Mouse (Mus musculus) cerebellum, adult 2 months (tissue): Measurements from ENCODE around the gene Kcnj10. TPM values are rescaled to one million over a fixed set of nuclear protein-coding genes. Genes with fewer than 3 reads are reported as not detected.
A peak's percentile ranks its signal among the peaks of the same experiment; 100 is the strongest.

ENCODE experiments used
- DNase-seq, 2 experiments: peaks; one replicate each; pipeline ENCODE4 v3.0.0; 2021
- H3K27ac ChIP-seq: fragments of 200-500 bp; 2 replicates; pipeline ENCODE4 v1.5.1; 2012; ENCODE audit warnings: low read length, control low read depth, inconsistent platforms; ENCODE audit not compliant: insufficient read depth
- H3K27me3 ChIP-seq: fragments of 200-500 bp; 2 replicates; pipeline ENCODE4 v1.6.1; 2012; ENCODE audit warnings: inconsistent platforms, mild to moderate bottlenecking, low read length, moderate library complexity; ENCODE audit not compliant: control insufficient read depth, insufficient read depth
- H3K4me1 ChIP-seq: fragments of 200-500 bp; 2 replicates; pipeline ENCODE4 v1.6.1; 2011; ENCODE audit warnings: low read length; ENCODE audit not compliant: control insufficient read depth, insufficient read depth
- H3K4me3 ChIP-seq: fragments of 200-500 bp; replicated peaks from 2 replicates; pipeline ENCODE3; 2011; ENCODE audit warnings: mild to moderate bottlenecking, low read depth, low read length, control low read depth; ENCODE audit not compliant: insufficient read depth
- CTCF ChIP-seq: fragments of 200-500 bp; IDR thresholded peaks from 2 replicates; pipeline ENCODE4 v1.5.1; 2011; ENCODE audit warnings: low read depth, mild to moderate bottlenecking, control low read depth, low read length, moderate library complexity, borderline replicate concordance; ENCODE audit not compliant: insufficient read depth
- POLR2A ChIP-seq: fragments of 200-500 bp; IDR thresholded peaks from 2 replicates; pipeline ENCODE4 v1.6.1; 2011; ENCODE audit warnings: low read length, control low read depth, borderline replicate concordance; ENCODE audit not compliant: insufficient read depth
- WGBS: fragments of 180-500 bp; shearing (Covaris S2); methylation state at CpG from one replicate; pipeline ENCODE4 v1.1.7; 2018; 5-methylcytosine and 5-hydroxymethylcytosine counted together
- polyA plus RNA-seq: library from polyadenylated mRNA; depleted of rRNA; stranded (reverse); fragments of >200 nt; gene quantifications from 2 replicates; pipeline ENCODE4 v1.2.3, GENCODE M21; 2012

Gene Kcnj10
- polyA plus RNA-seq, 1 experiment: 174 TPM

DNA sequence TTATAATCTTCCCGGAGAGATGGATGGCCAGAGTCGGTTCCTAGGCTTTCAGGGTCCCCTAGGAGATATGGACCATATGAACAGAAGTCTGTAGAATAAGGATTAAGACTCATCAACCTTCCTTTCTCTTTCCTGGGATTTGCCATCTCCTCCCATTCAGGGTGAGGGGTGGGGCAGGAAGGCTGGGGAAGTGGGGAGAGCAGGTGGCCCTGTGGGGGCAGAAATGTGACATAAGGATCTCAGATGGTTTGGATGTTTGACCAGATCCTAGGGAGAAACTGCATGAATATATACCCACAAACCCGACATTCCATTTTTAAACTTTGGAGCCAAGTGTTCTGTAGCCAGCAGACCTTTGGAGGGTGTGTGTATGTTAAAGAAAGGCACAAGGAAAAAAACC is 13.0 kb upstream of the Kcnj10 start:
- peaks cover 30% of the 10 kb centered on the region for H3K4me1 ChIP-seq
- 0 out of 2 replicates have a peak, but pooled peaks have one; percentile 14 for TF ChIP-seq POLR2A
- no peak for TF ChIP-seq CTCF
- H3K27me3 ChIP-seq: no peaks in the 10 kb centered on the region
- H3K4me3 ChIP-seq: peak overlapping the region; percentile 98
- WGBS: 12% methylated on average over 3 of the region's 3 CpGs
- peak overlapping the region; percentile 98 for H3K27ac ChIP-seq
- DNase-seq: peak in 1 of 2 experiments; percentile 73

DNA sequence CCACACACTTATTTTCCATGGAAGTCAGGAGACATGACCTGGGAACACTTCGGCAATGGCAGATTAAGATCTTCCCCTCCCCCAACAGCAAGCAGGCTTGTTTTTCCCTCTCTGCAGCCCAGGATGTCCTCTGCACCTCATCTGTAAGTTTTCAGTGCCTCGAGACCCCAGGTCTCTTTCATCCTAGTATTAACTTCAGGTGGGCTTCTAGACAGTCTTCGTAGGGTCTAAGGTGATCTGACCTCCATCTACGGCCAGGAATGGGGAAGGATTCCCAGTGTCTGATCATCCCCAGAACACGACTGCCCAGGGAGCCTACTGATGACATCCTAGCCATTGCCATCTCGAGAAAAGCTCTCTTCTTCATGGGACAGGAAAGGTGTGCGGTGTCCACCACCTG is 12.5 kb upstream of the Kcnj10 start:
- WGBS: 13% methylated on average over 7 of the region's 7 CpGs
- peak; percentile 61 to 67 for DNase-seq
- peak overlapping the region; percentile 98 for H3K27ac ChIP-seq
- H3K27me3 ChIP-seq: no peaks in the 10 kb centered on the region
- peak overlapping the region; percentile 98 for H3K4me3 ChIP-seq
- TF ChIP-seq POLR2A (0 out of 2 replicates have a peak, but pooled peaks have one; percentile 9), CTCF (no peak)
- peaks cover 30% of the 10 kb centered on the region for H3K4me1 ChIP-seq

- Histone ChIP-seq H3K4me1 (peaks cover 30% of the 10 kb centered on the region), H3K27ac (peak within 1 kb of the TSS; percentile 98), H3K4me3 (peak within 1 kb of the TSS; percentile 98), H3K27me3 (no peaks in the 10 kb centered on the region)
- DNase-seq: peak; percentile 90 to 99
- TF ChIP-seq CTCF (no peak), POLR2A (peak; percentile 91; the same call in 1 of the 2 replicates)
- 3% methylated on average over 9 of the region's 9 CpGs for WGBS
Observed at GRCm38 (mm10) chr1:172329131-172329530, 11.9 kb upstream of the Kcnj10 start, which contains the start of gene Kcnj9. Gene Kcnj9 (minus strand): TSS chr1:172329318.

GRCm38 (mm10) chr1:172329616-172330015 is 11.4 kb upstream of the Kcnj10 start:
- 19% methylated on average over 6 of the region's 6 CpGs for WGBS
- TF ChIP-seq CTCF (no peak), POLR2A (no peak)
- peaks cover 28% of the 10 kb centered on the region for H3K4me1 ChIP-seq
- peak overlapping the region; percentile 98 for H3K4me3 ChIP-seq
- H3K27ac ChIP-seq: peak overlapping the region; percentile 98
- no peaks in the 10 kb centered on the region for H3K27me3 ChIP-seq
- DNase-seq: no peak

DNA sequence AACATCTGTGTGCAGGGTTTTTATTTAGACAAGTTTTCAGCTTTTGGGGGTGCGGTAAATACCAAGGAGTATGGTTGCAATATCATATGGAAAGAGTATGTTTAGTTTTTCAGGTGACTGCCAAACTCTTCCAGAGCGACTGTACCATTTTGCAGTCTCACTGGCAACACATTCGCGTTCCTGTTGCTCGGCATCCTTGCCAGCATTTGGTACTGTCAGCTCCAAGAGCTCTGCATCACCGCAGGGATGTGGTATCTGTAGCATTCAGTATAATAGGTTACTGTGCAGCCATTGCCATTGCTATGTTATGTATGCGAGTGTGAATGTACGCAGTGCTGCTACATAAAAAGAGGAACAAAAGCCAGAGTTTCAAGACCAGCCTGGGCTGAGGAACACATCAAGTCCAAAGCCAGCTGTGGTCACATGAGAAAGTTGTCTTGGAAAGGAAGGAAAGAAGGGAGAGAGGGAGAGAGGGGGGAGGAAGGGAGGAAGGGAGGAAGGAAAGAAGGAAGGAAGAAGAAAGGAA is 9.5 kb upstream of the Kcnj10 start:
- Histone ChIP-seq H3K27ac (0 out of 2 replicates have a peak overlapping the region, but pooled peaks have one; percentile 46), H3K27me3 (no peaks in the 10 kb centered on the region), H3K4me1 (peaks cover 19% of the 10 kb centered on the region), H3K4me3 (no peak overlapping the region)
- TF ChIP-seq CTCF (no peak), POLR2A (no peak)
- DNase-seq: peak; percentile 39 to 67
- 22% methylated on average over 8 of the region's 8 CpGs for WGBS

GRCm38 (mm10) chr1:172332925-172333324 is 8.1 kb upstream of the Kcnj10 start:
- no peaks in the 10 kb centered on the region for H3K27me3 ChIP-seq
- 96% methylated on average over 2 of the region's 2 CpGs for WGBS
- TF ChIP-seq CTCF (no peak), POLR2A (no peak)
- DNase-seq: no peak
- no peak overlapping the region for H3K27ac ChIP-seq
- no peak overlapping the region for H3K4me3 ChIP-seq
- H3K4me1 ChIP-seq: peaks cover 22% of the 10 kb centered on the region

- H3K27me3 ChIP-seq: no peaks in the 10 kb centered on the region
- peaks cover 22% of the 10 kb centered on the region for H3K4me1 ChIP-seq
- DNase-seq: peak; percentile 33 to 43
- H3K4me3 ChIP-seq: no peak overlapping the region
- WGBS: 31% methylated on average over 3 of the region's 3 CpGs
- TF ChIP-seq CTCF (peak; percentile 58; the same call in 1 of the 2 replicates), POLR2A (no peak)
- no peak overlapping the region for H3K27ac ChIP-seq
Observed at GRCm38 (mm10) chr1:172333512-172333911, 7.5 kb upstream of the Kcnj10 start.

- no peak for DNase-seq
- no peak overlapping the region for H3K4me3 ChIP-seq
- peaks cover 12% of the 10 kb centered on the region; the same call in 1 of the 2 replicates for H3K4me1 ChIP-seq
- no peaks in the 10 kb centered on the region for H3K27me3 ChIP-seq
- WGBS: 85% methylated on average over 15 of the region's 15 CpGs
- TF ChIP-seq CTCF: no peak
- no peak for TF ChIP-seq POLR2A
- H3K27ac ChIP-seq: no peak overlapping the region
Observed at GRCm38 (mm10) chr1:172335804-172336203, 5.2 kb upstream of the Kcnj10 start.
